In genomic region chr4:151778511-151778910, GRCm38 (mm10) we compare ENCODE assay signal across 12 mouse cellular contexts.
A peak's percentile ranks its signal among the peaks of the same experiment; 100 is the strongest.
DNase-seq lines count a peak whose midpoint lies in the region; ATAC-seq lines count a peak whose summit lies in the region.
"Had no signal": no experiment of that assay in that cellular context is flagged by ENCODE, and none has a peak within 500 bp of the region (broad histone marks: within the 10 kb centered on the region; RNA-seq: fewer than 3 reads in every experiment).

No protein-coding gene starts in this region.

- peak overlapping the region; percentile 42; the same call in 1 of the 2 replicates for H3K27ac ChIP-seq in lung, embryonic 15.5 days
- H3K27ac ChIP-seq: hindbrain, embryonic 14.5 days; liver, embryonic 15.5 days; neural tube, embryonic 15.5 days had no signal

- intact Hi-C loops in heart, postnatal 10 days (cut with DNase I) = loop anchor here (2.0 to 5.0 kb wide), 2 partner anchors 76 to 171 kb away; no protein-coding TSS in a partner anchor
- intact Hi-C loops in gastrocnemius, postnatal 14 days (cut with DNase I; ENCODE audit: low total_unique reads) = loop anchor here (5.0 kb wide), 1 partner anchor 74 kb away; no protein-coding TSS in a partner anchor

- peaks cover 11% of the 10 kb centered on the region for H3K4me1 ChIP-seq in lung, embryonic 15.5 days

- peak; percentile 38 to 52 for DNase-seq in heart, postnatal 10 days
- DNase-seq in heart, adult 11 months = no peak
- DNase-seq in A20 (ENCODE audit: low read depth, low spot score) (peak; percentile 36), ZHBTc4 (ENCODE audit: low read depth, low spot score) (peak; percentile 25)
- no peak for DNase-seq in right cerebral cortex, postnatal 14 days
- no peak for DNase-seq in gastrocnemius, postnatal 14 days
- no peak for DNase-seq in cerebellum, adult 11-12 months
- DNase-seq: thymus, postnatal 4 days had no signal

- no peak overlapping the region for H3K9ac ChIP-seq in lung, embryonic 15.5 days
- H3K9ac ChIP-seq: hindbrain, embryonic 14.5 days; liver, embryonic 15.5 days; neural tube, embryonic 15.5 days had no signal

- no peak overlapping the region for H3K4me2 ChIP-seq in lung, embryonic 15.5 days
- H3K4me2 ChIP-seq: hindbrain, embryonic 14.5 days; liver, embryonic 15.5 days; neural tube, embryonic 15.5 days had no signal

- no peaks in the 10 kb centered on the region for H3K27me3 ChIP-seq in lung, embryonic 15.5 days
- H3K27me3 ChIP-seq: liver, embryonic 15.5 days; neural tube, embryonic 15.5 days had no signal

- no peak overlapping the region for H3K4me3 ChIP-seq in lung, embryonic 15.5 days
- H3K4me3 ChIP-seq: liver, embryonic 15.5 days; neural tube, embryonic 15.5 days had no signal

- ATAC-seq in lung, embryonic 15.5 days (ENCODE audit: borderline replicate concordance, extremely low read depth, low FRiP score, low TSS enrichment) = no peak

- H3K9me3 ChIP-seq in lung, embryonic 15.5 days = no peaks in the 10 kb centered on the region
- H3K9me3 ChIP-seq: liver, embryonic 15.5 days; neural tube, embryonic 15.5 days had no signal

- WGBS in lung, embryonic 15.5 days = 59% methylated on average over 4 of the region's 4 CpGs

- no peaks in the 10 kb centered on the region for H3K36me3 ChIP-seq in lung, embryonic 15.5 days
- H3K36me3 ChIP-seq: liver, embryonic 15.5 days; neural tube, embryonic 15.5 days had no signal

Comparison
In these comparisons a context has a peak if more than half of its experiments do, and no peak if none do; other contexts are left out.
1. DNase-seq: peak in heart, postnatal 10 days (2 of 2), A20 (single experiment) and ZHBTc4 (single experiment); none in heart, adult 11 months (single experiment), right cerebral cortex, postnatal 14 days (single experiment), gastrocnemius, postnatal 14 days (single experiment) and cerebellum, adult 11-12 months (single experiment).